Mouse (Mus musculus) inflammation-experienced regulatory T-cells, adult 6 months (primary cell): ENCODE data around the gene Hsd3b1. TPM values are rescaled to one million over a fixed set of nuclear protein-coding genes. Genes with fewer than 3 reads are reported as not detected.
"Not testable (repeated sequence)": the region's sequence is repeated elsewhere in the genome, so short reads cannot be mapped to it uniquely, and the experiment has no call there.

Experiments used
- ATAC-seq: one replicate; pipeline ENCODE4 v1.8.0; 2017
- polyA plus RNA-seq, 3 experiments: library from polyadenylated mRNA; unstranded; fragments of 100-300 nt; shearing (Covaris generic); gene quantifications; one replicate each; pipeline ENCODE4 v1.2.1; 2017

Gene Hsd3b1
- not detected for polyA plus RNA-seq

DNA sequence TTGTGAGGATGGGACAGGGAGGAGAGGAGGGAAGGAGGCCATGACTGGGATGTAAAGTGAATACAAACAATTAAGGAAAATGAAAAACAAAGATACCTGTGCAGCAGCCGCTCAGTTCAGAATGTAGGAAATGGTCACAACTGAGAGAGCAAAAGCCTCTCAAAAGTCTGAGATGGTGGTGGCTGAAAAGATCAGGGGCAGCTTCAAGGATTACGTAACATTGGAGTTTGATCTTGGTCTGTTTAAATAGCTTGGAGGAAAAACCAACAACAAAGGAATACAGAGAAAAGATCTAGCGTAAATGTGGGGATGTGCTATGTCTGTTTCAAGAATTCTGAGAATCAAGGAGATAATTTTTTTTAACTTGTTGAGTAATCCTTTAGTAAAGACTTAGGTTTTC lies at the start of gene Hsd3b1:
Gene Hsd3b1, minus strand, starts transcription at position 219 of the 400 bp plus-strand sequence.
- ATAC-seq: no peak

GRCm38 (mm10) chr3:98897606-98898005 lies 38.0 kb upstream of the Hsd3b1 start:
- ATAC-seq: no peak

DNA sequence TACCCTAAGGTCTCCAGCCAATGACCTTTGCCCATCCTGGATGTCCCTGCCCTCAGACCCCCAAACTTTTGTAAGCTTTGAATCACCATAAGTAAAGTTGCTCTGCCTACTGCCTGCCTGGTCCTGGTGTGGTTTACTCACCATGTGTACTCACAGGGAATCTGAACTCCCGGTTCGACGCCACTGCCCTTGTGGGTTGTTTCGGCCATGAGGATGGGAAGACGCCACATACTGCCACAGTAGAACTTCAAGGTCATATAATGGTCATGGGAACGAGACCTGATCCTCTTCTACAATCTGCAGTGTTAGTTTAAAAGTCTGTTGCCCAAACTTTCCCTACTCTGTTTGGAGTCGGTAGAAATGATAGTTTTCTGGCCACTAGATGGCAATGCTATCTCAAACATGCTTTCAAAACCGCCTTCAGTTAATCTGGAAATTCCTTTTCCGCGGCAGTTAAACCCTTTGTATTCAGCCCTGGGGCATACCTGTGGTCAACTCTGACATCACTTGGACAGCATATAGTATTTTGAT lies 35.5 kb upstream of the Hsd3b1 start:
- ATAC-seq: no peak

DNA sequence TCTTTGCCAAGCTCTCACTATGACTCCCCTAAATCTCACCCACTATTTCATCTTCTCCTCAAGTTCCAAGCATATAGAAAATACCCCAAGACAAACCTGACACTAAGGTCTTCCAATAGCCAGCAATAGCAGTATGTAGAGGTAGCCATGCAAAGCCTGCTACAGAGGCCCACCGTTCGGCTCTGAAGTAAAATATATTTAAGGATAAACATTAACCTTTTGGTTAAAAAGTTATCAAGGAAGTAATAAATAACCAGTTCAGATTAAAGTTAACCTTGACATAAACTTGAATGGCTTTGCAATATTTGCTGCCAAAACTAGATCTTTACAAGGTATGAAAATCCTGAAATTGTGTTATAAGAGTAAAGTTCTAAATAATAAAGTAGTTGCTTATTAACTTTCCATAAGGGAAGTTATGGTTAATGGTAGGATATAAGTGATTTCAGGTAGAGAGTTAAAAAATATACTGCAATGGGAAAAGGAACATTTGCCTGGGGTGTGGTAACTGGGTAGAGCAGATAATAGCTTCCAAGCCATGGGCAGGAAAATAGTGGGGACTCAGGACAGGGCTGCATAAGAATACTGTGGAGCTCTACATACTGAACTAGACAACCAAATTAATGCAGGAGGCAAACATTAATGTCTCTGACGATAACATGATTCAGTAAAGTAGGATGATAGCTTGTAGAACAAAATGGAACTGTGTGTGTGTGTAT lies 33.6 kb upstream of the Hsd3b1 start, which contains the start of gene Hao2:
Gene Hao2, minus strand, starts transcription at position 183 of the 716 bp plus-strand sequence.
- ATAC-seq: no peak

GRCm38 (mm10) chr3:98890430-98890829 lies 30.8 kb upstream of the Hsd3b1 start:
- no peak for ATAC-seq

DNA sequence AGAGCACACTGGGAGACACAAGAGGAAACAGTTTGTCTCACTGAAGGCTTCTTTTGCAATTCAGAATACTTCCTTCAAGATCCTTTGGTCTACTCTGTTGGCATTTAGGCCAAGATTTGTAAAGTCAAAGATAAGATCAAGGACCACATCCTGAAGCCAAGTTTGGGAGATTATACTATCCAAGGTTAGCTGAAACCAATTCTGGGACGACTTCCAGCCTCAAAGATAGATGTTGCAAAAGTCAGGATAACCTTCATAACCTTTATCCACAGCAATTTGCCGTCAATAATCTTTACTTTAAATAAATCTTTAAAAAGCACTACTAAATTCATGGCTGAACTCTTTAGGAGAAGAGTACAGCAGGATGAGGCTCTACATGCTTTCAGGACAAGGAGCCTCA lies 28.6 kb upstream of the Hsd3b1 start:
- ATAC-seq: no peak

GRCm38 (mm10) chr3:98880831-98881230 lies 21.2 kb upstream of the Hsd3b1 start:
- ATAC-seq: no peak

- ATAC-seq: no peak
Observed at GRCm38 (mm10) chr3:98880216-98880615, 20.6 kb upstream of the Hsd3b1 start.

DNA sequence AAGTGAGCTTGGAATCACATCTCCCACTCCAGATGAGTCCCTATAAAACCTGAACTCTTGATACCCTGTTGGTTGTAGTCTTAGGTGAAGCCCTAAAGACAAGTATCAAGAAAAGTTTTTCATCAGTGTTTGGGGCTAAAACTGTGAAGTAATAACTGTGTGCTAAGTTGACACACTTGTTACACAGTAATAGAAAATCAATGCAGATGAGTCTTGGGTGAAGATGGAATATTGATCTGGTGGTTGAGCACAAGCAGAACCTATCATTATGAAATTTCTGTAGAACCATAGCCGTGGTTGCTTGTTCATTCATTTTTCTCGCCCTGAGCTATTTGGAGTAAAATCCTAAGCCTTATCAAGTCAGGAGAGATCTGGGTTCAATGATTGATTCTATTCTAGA lies 8.6 kb upstream of the Hsd3b1 start:
- no peak for ATAC-seq

GRCm38 (mm10) chr3:98862800-98863199 lies 3.2 kb upstream of the Hsd3b1 start:
- no peak for ATAC-seq

GRCm38 (mm10) chr3:98858051-98858450 lies 1.5 kb downstream of the Hsd3b1 start:
- ATAC-seq: no peak

DNA sequence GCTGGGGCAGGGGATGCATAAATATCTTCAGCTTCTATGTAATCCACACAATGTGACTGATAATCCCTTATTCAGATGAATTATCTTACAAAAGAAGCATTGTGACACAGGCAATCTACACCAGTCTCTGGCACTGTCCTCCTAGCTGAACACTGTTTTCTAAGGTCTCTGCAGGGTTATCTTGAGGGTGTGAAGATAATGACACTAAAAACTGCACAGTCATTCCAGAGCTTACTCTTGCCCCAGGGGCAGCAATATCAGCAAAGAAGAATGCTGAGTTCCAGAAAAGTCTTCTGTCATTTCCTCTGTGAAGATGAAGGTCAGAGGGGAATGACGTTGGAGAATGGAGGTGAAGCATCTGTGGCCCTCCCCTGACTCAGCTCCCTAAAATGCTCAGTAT lies 2.7 kb downstream of the Hsd3b1 start:
- no peak for ATAC-seq

DNA sequence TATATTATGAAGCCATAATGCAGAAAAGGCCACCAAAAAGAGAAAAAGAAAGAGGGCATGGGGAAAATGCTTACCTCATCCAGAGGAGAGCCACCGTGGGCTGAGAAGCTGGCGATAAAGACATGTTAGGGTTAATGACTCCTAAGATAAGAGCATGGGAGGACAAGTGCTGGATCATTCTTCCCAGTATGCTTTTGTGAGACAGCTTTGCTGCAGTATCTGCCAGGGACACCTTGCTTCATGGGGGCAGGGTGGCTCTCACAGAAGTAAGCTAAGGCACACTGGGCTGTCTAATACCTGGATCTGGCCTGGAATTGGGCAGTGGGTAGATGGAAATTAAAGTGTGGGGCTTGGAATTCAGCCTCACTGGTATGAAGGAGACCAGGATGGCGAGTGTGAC lies 4.4 kb downstream of the Hsd3b1 start:
- ATAC-seq: no peak

GRCm38 (mm10) chr3:98853685-98854084 lies 5.9 kb downstream of the Hsd3b1 start:
- ATAC-seq: no peak

DNA sequence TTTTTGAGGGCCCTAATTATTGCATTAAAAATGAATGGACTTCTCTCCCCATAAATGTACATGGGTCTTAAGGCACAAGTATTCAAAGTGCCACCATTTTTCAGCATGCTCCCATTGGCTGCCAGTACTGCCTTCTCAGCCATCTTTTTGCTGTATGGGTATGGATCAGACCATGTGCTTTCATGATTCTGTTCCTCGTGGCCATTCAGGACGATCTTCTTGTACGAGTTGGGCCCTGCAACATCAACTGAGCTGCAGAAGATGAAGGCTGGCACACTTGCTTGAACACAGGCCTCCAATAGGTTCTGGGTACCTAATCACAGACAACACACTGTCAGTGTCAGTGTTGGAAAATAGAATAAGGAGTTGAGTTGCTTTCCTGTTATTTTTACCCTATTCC lies 6.5 kb downstream of the Hsd3b1 start:
- no peak for ATAC-seq

DNA sequence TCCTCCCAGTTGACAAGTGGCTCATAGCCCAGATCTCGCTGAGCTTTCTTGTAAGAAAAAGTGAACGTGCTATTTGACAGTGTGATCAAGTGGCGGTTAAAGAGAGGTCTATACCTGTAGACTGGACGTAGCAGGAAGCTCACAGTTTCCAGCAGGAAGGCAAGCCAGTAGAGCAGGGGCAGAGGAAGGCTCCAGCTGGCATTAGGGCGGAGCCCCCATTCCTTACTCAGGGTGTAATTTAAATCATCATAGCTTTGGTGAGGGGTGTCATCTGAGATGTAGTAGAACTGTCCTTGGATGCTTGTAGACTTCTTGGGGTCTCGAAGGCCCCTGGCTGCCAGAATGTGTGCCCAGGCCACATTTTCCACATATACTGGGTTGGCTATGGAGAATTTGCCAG lies 7.0 kb downstream of the Hsd3b1 start:
- ATAC-seq: no peak

DNA sequence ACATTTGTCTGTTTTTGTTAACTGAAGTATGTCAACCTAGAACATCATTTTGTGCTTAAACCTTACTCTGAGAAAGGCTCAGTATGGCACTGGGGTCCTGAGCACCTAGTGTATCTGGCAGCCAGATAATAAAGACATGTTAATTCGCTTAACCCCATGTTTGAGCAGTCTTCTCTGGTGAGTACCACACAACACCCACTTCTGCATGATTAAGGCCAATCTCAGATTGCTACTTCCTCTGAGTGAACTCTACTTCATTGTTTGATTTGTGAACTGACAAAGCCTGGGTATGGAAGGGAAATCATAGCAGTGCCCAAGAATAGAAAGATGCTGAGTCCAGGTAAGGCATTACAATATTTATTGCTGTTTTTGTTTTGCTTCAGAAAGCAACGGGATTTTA lies 7.7 kb downstream of the Hsd3b1 start:
- no peak for ATAC-seq

- ATAC-seq: no peak
Observed at GRCm38 (mm10) chr3:98850262-98850661, 9.3 kb downstream of the Hsd3b1 start.

DNA sequence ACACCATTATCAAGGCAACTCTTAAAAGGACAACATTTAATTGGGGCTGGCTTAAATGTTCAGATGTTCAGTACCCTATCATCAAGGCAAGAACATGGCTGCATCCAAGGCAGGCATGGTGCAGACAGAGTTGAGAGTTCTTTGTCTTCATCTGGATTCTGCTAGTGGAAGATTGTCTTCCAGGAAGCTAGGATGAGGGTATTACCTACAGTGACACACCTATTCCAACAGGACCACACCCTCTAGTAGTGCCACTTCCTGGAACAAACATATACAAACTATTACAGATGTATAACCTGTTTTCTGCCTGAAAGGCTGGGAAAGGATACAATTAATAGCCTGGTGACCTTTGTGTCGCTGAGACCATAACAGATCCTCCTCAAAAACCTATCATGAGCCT lies 10.7 kb downstream of the Hsd3b1 start:
- ATAC-seq: no peak

DNA sequence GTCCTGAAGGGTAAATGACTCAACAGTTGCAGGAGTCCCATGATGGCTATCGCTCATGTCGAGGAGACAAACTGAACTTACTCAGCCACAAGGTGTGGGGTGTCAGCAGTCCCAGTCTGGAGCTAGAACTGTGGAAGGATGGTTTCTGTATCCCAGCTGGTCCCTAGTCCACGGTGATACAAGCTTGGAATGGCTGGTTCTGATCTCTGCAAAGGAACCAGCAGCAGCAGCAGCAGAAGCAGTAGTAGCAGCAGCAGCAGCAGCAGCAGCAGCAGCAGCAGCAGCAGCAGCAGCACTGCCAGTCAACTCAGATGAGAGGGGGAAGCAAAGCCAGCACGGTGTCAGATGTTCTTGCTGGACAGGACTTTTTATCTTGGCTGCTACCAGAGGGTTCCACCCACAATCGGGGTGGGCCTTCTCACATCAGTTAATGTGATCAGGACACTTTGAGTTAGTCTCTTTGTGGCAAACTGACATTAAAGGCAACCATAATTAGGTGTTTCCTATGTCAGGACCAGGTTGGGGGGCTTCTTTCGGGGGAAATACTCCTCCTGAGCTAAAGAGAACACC lies 45.4 kb downstream of the Hsd3b1 start, which contains the start of gene Hsd3b6:
Gene Hsd3b6, minus strand, starts transcription at position 343 of the 570 bp plus-strand sequence.
- no peak for ATAC-seq

DNA sequence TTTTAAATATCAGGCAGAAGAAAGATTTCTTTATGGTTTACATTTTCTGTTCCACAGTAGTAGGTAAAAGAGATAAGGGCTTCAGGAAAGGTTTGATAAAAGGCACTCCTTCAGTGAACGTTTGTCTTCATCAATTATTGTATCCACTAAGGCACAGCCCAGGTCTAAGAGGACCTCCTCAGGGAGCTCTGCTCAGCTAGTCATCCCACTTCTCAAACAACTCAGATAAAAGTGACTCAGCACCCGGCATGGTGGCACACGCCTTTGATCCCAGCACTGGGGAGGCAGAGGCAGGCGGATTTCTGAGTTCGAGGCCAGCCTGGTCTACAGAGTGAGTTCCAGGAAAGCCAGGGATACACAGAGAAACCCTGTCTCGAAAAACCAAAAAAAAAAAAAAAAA lies 46.9 kb downstream of the Hsd3b1 start:
- ATAC-seq: not testable (repeated sequence)

DNA sequence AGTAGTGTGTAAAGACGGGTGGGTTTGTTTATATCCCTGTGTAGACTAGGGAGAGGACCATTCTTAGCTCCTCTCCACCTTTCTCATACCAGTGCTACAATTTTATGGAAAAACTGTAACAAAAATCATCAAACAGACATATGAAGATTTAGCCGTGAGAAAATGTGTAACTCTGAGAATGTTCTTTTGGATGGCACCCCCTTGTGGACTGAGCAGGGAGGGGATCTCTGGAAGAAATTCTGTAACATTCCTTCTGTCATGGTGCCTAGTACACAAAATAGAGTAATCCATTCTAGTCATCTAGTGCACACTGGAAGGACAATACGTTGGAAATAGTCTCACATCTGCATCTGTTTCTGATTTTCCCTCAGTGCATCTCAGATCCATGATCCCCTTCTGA lies 54.6 kb downstream of the Hsd3b1 start:
- ATAC-seq: not testable (repeated sequence)
